Mouse (Mus musculus) brown adipose tissue, adult 24 weeks (tissue): ENCODE measurements around the gene Slc16a8. TPM values are rescaled to one million over a fixed set of nuclear protein-coding genes. Genes with fewer than 3 reads are reported as not detected.

Experiments used
- H3K27ac ChIP-seq: fragments of 200-500 bp; replicated peaks from 2 replicates; pipeline ENCODE4 v1.5.1; 2012; ENCODE audit warnings: low read depth, mild to moderate bottlenecking, low read length
- H3K4me1 ChIP-seq: fragments of 200-500 bp; 2 replicates; pipeline ENCODE4 v1.6.1; 2012; ENCODE audit warnings: low read length, mixed read lengths; ENCODE audit not compliant: control insufficient read depth, insufficient read depth, insufficient read length
- H3K4me3 ChIP-seq: fragments of 200-500 bp; 2 replicates; pipeline ENCODE4 v1.5.1; 2012; ENCODE audit warnings: low read depth, mild to moderate bottlenecking, low read length, moderate library complexity; ENCODE audit not compliant: insufficient read depth
- polyA plus RNA-seq: library from polyadenylated mRNA; stranded (reverse); fragments of >200 nt; gene quantifications from 2 replicates; pipeline ENCODE4 v1.2.4, GENCODE M21; 2012; ENCODE audit not compliant: missing spikeins, insufficient read depth, insufficient read length

The Slc16a8 gene
- not detected in 2 replicates for polyA plus RNA-seq

DNA sequence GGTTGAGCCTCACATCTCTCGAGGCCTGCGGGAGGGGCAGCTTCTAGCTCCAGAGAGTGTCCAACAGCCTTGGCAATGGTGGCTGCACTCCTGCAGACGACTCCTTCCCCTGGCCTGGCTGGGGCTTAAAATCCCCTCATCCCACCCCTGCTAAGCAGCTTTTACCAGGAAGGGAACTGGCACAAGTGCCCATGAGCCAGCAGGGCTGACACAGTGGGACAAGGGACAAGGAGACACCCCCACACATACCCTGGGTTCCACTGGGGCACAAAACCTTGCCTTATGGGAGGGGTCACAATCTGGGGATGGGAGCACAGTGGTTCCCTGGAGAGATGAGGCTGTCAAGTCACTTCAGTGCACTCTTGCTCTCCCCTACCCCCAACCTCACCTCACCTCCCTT is at the start of gene Slc16a8:
Gene Slc16a8, minus strand, starts transcription at position 101 of the 400 bp plus-strand sequence.
- H3K4me1 ChIP-seq: peaks cover 12% of the 10 kb centered on the region
- H3K4me3 ChIP-seq: no peak within 1 kb of the TSS
- no peak within 1 kb of the TSS for H3K27ac ChIP-seq

DNA sequence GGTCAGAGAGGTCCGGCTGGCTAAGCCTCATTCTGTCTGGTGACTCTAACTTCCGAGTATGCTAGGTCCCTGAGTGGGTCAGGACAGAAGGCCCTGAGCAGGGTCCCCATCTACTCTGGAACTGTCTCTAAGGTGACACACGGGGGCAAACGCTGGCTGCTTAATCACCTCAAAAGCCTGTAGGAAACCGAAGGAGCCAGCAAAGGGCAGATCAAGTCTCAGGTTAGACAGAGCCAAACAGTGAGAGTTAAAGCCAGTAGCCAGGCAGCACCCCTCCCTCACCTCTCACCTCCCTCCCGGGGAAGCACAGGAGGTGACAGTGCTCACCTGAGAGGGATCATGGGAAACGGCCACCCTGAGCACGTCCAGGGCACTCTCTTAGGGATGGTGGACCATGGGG is 49.2 kb upstream of the Slc16a8 start:
- no peaks in the 10 kb centered on the region for H3K4me1 ChIP-seq
- H3K4me3 ChIP-seq: no peak overlapping the region
- no peak overlapping the region for H3K27ac ChIP-seq

DNA sequence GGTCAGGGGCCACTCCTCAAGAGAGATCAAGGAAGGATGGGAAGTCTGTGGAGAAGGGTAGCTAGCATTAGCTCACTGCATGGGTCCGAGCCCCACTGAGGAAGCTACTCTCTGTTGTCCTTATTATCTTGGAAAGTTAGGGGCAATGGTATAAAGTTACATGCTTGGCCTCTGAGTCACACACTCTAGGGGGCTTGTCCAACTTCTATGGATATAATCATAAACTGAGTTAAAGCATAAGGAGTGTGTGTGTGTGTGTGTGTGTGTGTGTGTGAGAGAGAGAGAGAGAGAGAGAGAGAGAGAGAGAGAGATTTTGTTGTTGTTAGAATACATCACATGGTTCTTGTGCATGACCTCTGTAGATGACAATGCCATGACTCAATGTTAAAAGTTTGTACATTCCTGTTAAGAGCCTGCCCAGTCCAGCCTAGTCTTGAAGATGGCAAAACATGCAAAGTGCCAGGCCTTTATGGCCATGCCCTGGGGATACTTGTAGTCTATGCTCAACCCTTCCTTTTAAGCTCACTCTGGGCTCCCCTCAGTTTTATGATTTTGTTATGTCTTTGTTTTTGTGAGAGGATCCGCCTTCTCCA is 45.1 kb upstream of the Slc16a8 start:
- Histone ChIP-seq H3K27ac (no peak overlapping the region), H3K4me3 (no peak overlapping the region)

DNA sequence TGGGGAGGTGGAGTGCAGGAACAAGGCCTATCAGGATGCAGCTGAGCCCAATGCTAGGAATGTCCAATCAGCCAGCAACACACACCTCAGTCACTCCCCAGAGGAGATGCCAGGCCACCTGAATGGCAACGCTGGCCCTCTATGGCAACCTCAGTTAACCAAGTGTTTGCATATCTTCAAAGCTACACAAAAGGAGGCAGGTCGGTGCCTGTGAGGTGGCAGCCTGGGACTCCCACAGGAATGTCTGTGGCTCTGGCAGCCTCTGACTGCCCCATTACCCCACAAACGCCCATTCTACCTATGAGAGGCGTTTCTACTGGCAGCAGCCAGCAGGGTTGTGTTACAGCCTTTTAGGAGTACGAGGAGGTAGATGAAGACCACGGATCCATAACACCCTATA is 44.0 kb upstream of the Slc16a8 start:
- Histone ChIP-seq H3K4me3 (no peak overlapping the region), H3K4me1 (no peaks in the 10 kb centered on the region), H3K27ac (no peak overlapping the region)

More for the DNA sequence above, 45.1 kb upstream of the Slc16a8 start:
- H3K4me1 ChIP-seq: no peaks in the 10 kb centered on the region

DNA sequence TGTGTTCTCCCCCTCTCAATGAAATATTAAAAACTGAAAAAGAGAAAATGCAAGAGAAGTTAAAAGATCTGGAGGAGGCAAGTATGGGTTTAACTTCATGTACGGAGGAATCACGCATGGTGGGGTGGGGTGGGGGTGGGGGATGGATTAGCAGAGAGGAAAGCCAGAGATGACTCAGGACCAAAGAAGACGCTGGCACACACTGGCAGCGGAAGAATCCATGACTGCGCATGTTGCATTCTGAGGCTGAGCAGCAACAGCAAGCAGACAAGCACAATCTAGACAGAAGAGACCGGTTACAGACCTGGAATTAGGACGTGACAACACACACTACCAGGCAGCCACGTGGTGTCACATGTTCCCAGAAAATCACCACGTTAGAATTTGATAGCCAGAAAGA is 38.2 kb upstream of the Slc16a8 start:
- H3K27ac ChIP-seq: no peak overlapping the region

DNA sequence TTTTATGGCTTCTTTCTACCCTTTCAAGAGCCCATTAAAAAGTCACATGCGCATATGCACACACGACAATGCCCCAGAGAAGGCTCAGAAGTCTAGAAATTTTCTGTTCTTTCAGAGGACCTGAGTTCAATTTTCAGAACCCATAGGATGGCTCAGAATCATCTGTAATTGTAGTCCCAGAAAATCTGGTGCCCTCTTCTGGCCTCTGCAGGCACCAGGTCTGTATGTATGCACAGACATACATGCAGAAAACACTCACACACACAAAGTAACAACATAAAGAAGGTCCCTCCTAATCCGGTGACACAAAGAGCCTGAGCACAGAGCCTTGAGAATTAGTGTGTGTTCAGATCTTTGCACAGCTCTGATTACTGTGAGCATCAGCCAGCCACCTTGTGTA is 35.8 kb upstream of the Slc16a8 start:
- Histone ChIP-seq H3K27ac (no peak overlapping the region), H3K4me1 (no peaks in the 10 kb centered on the region), H3K4me3 (no peak overlapping the region)

More for the DNA sequence above, 38.2 kb upstream of the Slc16a8 start:
- no peaks in the 10 kb centered on the region for H3K4me1 ChIP-seq
- no peak overlapping the region for H3K4me3 ChIP-seq

DNA sequence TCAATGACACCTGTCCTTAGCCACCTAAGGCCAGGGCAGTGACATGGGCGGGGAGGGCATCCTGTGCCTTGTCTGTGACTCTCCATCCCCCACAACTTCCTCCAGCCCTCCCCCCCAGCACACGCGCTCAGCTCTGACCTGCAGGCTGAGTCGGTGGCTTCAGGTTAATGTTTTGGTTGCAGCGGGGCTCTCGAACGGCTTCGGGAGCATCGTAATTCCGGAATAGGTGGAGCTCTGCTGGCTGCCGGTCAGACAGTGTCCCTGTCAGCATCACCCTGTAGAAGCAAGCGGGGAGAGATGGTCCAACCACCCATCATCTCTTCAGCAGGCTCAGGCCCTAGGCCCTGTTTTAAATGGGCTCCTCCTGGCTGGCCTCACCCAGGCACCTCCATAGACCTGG is 34.9 kb upstream of the Slc16a8 start:
- H3K4me3 ChIP-seq: no peak overlapping the region
- H3K4me1 ChIP-seq: no peaks in the 10 kb centered on the region
- no peak overlapping the region for H3K27ac ChIP-seq

DNA sequence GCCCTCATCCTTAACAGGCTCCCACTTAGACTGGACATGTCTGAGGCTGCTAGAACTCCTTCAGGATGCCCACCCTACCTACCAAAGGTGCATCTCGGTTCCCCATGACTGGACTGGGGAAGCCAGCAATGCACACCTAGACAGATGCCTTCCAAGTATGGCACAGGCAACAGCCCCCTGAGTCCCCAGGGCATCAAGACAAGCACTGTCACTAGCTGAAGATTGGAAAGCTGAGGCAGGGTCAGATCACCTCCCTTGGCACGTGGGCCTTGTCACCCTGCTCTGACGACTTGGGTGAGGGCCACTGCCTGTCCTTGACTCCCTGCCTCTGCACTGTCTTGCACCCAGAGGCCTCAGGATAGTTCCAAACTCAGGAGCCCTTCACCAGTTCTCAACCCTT is 33.8 kb upstream of the Slc16a8 start:
- no peak overlapping the region for H3K27ac ChIP-seq
- H3K4me1 ChIP-seq: no peaks in the 10 kb centered on the region
- H3K4me3 ChIP-seq: no peak overlapping the region

DNA sequence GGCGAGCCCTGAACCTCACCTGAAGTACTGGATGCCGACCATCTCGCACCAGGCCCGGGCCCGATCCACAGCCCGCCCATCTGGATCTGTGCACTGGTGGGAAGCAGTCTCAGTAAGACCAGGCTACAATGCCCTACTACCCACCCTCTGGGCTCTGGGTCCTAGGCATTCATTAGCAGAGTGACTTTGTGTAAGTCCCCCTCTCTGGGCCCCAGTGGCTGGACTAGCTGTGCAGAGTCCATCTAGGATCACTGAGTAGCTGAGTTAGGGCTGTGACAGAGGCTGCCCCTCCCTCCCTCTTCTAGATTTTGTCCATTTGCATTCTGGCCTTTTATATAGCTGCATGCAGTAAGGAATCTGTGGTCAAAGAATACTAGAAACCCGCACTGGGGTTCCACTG is 32.5 kb upstream of the Slc16a8 start:
- H3K4me3 ChIP-seq: no peak overlapping the region
- no peaks in the 10 kb centered on the region for H3K4me1 ChIP-seq

DNA sequence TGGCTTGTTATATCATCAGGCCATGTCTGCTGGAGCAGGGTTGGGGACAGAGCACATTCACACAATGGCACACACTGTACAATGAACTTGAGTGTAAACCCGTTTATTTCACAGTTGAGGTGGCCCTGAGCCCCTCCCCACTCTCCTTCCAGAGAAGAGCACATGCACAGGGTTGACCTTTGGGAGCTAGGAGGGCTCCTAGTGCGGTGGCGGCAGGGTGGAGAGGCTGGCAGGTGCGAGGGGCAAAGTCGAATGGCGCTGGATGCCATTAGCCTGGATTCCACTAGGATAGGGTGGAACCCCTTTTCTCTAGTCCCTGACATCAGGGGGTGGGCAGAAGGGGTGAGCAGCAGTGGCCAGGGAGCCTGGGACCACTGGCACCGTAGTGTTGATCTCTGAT is 31.6 kb upstream of the Slc16a8 start:
- Histone ChIP-seq H3K4me3 (no peak overlapping the region), H3K27ac (no peak overlapping the region)

More for the DNA sequence above, 32.5 kb upstream of the Slc16a8 start:
- H3K27ac ChIP-seq: no peak overlapping the region

DNA sequence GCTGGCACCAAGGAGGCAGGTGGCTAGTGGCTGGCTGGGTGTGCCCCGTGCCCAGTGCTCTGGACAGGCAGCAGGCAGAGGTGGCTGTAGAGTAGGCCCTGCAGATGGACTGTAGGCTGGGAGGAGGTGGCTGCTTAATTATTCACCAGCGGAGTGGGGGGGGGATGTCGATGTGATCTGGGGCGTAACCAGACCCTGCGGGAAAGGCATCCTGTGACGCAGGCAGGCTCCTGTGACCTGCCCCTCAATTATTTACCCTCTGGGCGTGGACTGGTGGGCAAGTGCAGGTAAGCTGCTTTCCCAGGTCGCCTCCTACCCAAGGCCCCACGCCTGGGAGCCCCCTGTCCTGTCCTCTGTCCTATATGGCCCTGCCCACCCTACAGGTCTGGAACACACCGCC is 30.8 kb upstream of the Slc16a8 start, which contains the start of gene Baiap2l2:
Gene Baiap2l2, minus strand, starts transcription at position 139 of the 400 bp plus-strand sequence.
- Histone ChIP-seq H3K27ac (no peak within 1 kb of the TSS), H3K4me3 (no peak within 1 kb of the TSS), H3K4me1 (no peaks in the 10 kb centered on the region)

More for the DNA sequence above, 31.6 kb upstream of the Slc16a8 start:
- no peaks in the 10 kb centered on the region for H3K4me1 ChIP-seq

DNA sequence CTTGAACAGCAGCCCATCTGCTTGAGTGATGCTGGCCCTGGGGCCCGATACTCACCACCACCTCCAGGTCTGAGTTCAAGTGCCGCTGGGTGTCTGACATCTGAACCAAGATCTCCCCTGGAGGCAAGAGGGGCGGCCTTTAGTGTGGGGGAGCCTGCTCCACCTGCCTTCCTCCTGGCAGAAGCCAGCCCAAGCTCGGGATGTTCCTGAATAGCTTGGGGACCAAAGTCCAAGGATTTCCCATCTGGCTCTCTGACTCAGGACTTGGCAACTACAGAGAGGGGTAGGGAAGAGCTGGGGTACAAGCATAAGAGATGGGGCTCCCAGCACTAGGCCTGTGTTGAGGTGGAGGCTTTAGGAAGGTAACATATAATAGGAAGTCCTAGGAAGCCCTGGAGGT is 28.8 kb upstream of the Slc16a8 start:
- Histone ChIP-seq H3K27ac (no peak overlapping the region), H3K4me3 (no peak overlapping the region), H3K4me1 (no peaks in the 10 kb centered on the region)

DNA sequence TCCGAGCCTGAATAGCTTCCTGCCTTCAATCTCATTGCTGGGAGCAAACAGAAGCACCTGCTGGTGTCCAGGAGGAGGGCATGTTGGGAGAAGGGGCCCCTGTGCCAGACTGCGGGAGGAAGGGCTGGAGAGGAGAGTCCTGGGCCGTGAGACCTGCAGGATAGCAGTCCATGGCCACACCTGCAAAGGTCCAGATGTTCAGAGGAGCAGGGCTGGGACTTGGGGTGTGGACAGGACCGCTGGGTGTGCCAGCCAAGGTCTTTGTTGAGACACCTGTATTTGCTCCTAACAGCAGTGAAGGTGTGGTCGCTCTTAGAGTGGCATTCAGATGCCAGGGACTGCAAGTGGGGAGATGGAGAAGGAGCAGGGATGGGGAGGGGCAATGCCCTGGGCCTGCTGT is 27.9 kb upstream of the Slc16a8 start:
- no peak overlapping the region for H3K27ac ChIP-seq
- H3K4me3 ChIP-seq: no peak overlapping the region
- no peaks in the 10 kb centered on the region for H3K4me1 ChIP-seq

DNA sequence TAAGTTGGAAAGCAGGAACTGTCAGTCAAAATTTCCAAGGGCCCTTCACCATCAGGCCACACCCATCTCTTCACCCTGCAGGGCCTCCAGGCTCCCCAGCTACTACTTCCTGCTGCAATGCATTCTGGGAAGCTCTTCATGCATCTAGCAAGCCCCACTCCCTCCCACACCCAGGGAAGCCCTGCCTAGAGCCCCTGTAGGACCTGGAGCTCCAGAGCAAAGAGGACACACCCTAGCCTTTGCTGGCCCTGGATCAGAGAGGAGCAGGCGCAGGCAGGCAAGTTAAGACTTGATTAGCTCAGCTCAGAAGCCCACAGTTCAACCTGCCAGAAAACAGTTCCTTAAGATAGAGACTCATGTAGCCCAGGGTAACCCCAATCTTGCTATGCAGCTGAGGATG is 26.8 kb upstream of the Slc16a8 start:
- Histone ChIP-seq H3K4me3 (no peak overlapping the region), H3K27ac (no peak overlapping the region), H3K4me1 (no peaks in the 10 kb centered on the region)

DNA sequence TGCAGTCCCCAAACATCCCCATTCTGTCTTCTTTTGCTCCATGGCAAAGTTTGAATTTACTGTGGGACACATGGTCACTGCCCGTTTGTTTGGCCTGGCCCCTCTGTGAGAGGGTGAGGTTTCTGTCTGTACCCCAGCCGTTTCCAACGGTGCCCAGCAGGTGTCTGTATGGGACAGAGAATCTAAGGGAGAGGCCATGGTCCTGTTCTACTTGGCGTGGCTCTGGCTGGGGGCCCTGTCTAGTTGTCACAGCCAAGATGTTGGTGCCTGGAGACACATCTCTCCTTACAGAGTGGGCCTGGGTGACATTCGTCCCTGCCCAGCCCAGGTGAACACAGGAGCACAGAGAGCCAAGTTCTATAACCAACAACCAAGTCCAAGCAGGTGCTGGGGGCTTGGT is 26.3 kb upstream of the Slc16a8 start:
- Histone ChIP-seq H3K27ac (no peak overlapping the region), H3K4me1 (no peaks in the 10 kb centered on the region), H3K4me3 (no peak overlapping the region)

DNA sequence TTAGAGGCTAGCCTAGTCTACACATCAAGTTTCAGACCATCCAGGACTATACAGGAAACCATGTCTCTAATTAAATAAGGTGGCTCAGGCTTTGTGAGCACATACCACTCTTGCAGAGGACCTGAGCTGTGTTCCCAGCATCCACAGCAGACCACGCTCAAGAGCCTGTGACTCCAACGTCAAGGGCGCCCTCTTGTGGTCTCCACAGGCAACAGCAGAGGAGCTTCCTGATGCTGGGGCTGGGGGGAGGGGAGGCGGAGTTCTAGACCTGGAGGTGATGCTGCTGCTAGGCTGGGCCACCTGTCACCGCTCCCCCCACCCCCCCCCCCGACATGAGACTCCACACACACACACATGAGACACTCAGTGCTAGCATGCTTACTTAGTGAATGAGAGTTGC is 25.6 kb upstream of the Slc16a8 start:
- H3K4me1 ChIP-seq: no peaks in the 10 kb centered on the region
- H3K4me3 ChIP-seq: no peak overlapping the region
- H3K27ac ChIP-seq: no peak overlapping the region
